35 mouse cellular contexts compared by ENCODE assay signal in genomic region chr14:78083465-78083864, GRCm38 (mm10). TPM values are rescaled to one million over a fixed set of nuclear protein-coding genes. Genes with fewer than 3 reads are reported as not detected.
A peak's percentile ranks its signal among the peaks of the same experiment; 100 is the strongest.
DNase-seq lines count a peak whose midpoint lies in the region.
"Had no signal": no experiment of that assay in that cellular context is flagged by ENCODE, and none has a peak within 500 bp of the region (broad histone marks: within the 10 kb centered on the region; RNA-seq: fewer than 3 reads in every experiment).

No protein-coding gene starts in this region.

- DNase-seq in frontal cortex, adult 2 months (ENCODE audit: extremely low spot score in 1 of 2, low spot score in 1 of 2): peak; percentile 7 to 50
- DNase-seq in frontal cortex, postnatal 25 days (ENCODE audit: low spot score in 2 of 2): no peak
- DNase-seq in left cerebral cortex, postnatal 14 days (ENCODE audit: low spot score in 2 of 2): peak; percentile 18
- no peak for DNase-seq in left cerebral cortex, adult 11 months (ENCODE audit: low spot score)
- DNase-seq in right cerebral cortex, adult 2 months (ENCODE audit: low spot score in 2 of 2): peak; percentile 7 to 23
- no peak for DNase-seq in right cerebral cortex, postnatal 25 days
- peak; percentile 40 for DNase-seq in telencephalon, adult 2 months (ENCODE audit: low read depth, low spot score)
- no peak for DNase-seq in heart, postnatal 25 days (ENCODE audit: low spot score)
- DNase-seq: adrenal gland, adult 2 months; adrenal gland, postnatal 14 days; B cell, adult 2 months; cerebellum, adult 11-12 months; cerebellum, adult 8-10 months; cerebellum, postnatal 10 days; cerebellum, postnatal 36 days; embryo, embryonic 11 days; gastrocnemius, postnatal 10 days; gastrocnemius, postnatal 36 days; heart, adult 2 months; heart, postnatal 14 days had no signal

- intact Hi-C loops in left cerebral cortex, postnatal 14 days (cut with DNase I): no loop called here
- intact Hi-C loops in heart, postnatal 25 days (cut with DNase I): no loop called here

RNA-seq across cellular contexts. Expression of gene Fam216b, which starts 5.3 kb away (rescaled TPM):
- polyA plus RNA-seq in frontal cortex, adult 2 months (2012; rRNA removed): 0.12 and 0.32 TPM in 2 replicates
- under 1 TPM in 1 of 2 experiments, not detected in 1; 0.23 TPM for total RNA-seq in left cerebral cortex, postnatal 14 days (2021)
- total RNA-seq in heart, postnatal 25 days (2021): not detected
- total RNA-seq: adrenal gland, adult 2 months; adrenal gland, postnatal 14 days; adrenal gland, postnatal 4 days; CH12.LX; gastrocnemius, adult 18-20 months; gastrocnemius, postnatal 10 days; gastrocnemius, postnatal 36 days; granulocyte monocyte progenitor cell, adult 5-6 weeks; heart, adult 2 months; hematopoietic stem cell, adult 5-6 weeks had no signal
- polyA plus RNA-seq: adrenal gland, adult 2 months; embryonic facial prominence, embryonic 10.5 days; embryonic facial prominence, embryonic 13.5 days; erythroblast, embryonic 14.5 days; forebrain, embryonic 12.5 days; G1E; heart, embryonic 10.5 days; heart, embryonic 13.5 days; hindbrain, embryonic 12.5 days; intestine, embryonic 14.5 days; Patski had no signal

Comparison
In these comparisons a context has a peak if more than half of its experiments do, and no peak if none do; other contexts are left out.
1. DNase-seq: peak in frontal cortex, adult 2 months (2 of 2), left cerebral cortex, postnatal 14 days (2 of 2), right cerebral cortex, adult 2 months (2 of 2) and telencephalon, adult 2 months (single experiment); none in frontal cortex, postnatal 25 days (0 of 2), left cerebral cortex, adult 11 months (single experiment), right cerebral cortex, postnatal 25 days (single experiment) and heart, postnatal 25 days (single experiment).